Mouse (Mus musculus) lung, embryonic 14.5 days (tissue): ENCODE data around the gene Themis3. TPM values are rescaled to one million over a fixed set of nuclear protein-coding genes. Genes with fewer than 3 reads are reported as not detected.
"Not testable (repeated sequence)": the region's sequence is repeated elsewhere in the genome, so short reads cannot be mapped to it uniquely, and the experiment has no call there.

Experiments used
- ATAC-seq: fragments of 200-750 bp; cut with Nextera tagmentation; 2 replicates; pipeline ENCODE4 v1.8.0; 2017; ENCODE audit warnings: mild to moderate bottlenecking, moderate TSS enrichment, moderate library complexity; ENCODE audit not compliant: insufficient read depth
- DNase-seq: peaks from one replicate; pipeline ENCODE4 v3.0.0-alpha.2; 2015
- H3K27ac ChIP-seq: fragments of 300-500 bp; sonication (generic); 2 replicates; pipeline ENCODE4 v1.5.1; 2014; ENCODE audit warnings: low read depth, mild to moderate bottlenecking, moderate library complexity
- H3K27me3 ChIP-seq: fragments of 300-500 bp; sonication (generic); 2 replicates; pipeline ENCODE4 v1.6.1; 2014; ENCODE audit warnings: low read length, control low read depth; ENCODE audit not compliant: insufficient read depth
- H3K36me3 ChIP-seq: fragments of 300-500 bp; sonication (generic); 2 replicates; pipeline ENCODE4 v1.6.1; 2014; ENCODE audit warnings: control low read depth; ENCODE audit not compliant: insufficient read depth
- H3K4me1 ChIP-seq: fragments of 300-500 bp; sonication (generic); 2 replicates; pipeline ENCODE4 v1.6.1; 2014; ENCODE audit warnings: antibody characterized with exemption, control low read depth; ENCODE audit not compliant: insufficient read depth
- H3K4me2 ChIP-seq: fragments of 300-500 bp; sonication (generic); 2 replicates; pipeline ENCODE4 v1.6.1; 2014; ENCODE audit warnings: mild to moderate bottlenecking
- H3K4me3 ChIP-seq: fragments of 300-500 bp; sonication (generic); 2 replicates; pipeline ENCODE4 v1.5.1; 2014; ENCODE audit warnings: low read depth, low read length
- H3K9ac ChIP-seq: fragments of 300-500 bp; sonication (generic); 2 replicates; pipeline ENCODE4 v1.6.1; 2014
- H3K9me3 ChIP-seq: fragments of 300-500 bp; sonication (generic); 2 replicates; pipeline ENCODE4 v1.6.1; 2016; ENCODE audit warnings: low read depth, low read length, control low read depth
- CTCF ChIP-seq: IDR thresholded peaks from 2 replicates; pipeline ENCODE4 v1.5.1; 2016; ENCODE audit warnings: antibody characterized with exemption, low read depth
- WGBS: fragments of 180-500 bp; shearing (Covaris S2); extraction: QIAGEN DNeasy Blood & Tissue Kit; methylation state at CpG from one replicate; pipeline ENCODE4 v1.1.7; 2014; 5-methylcytosine and 5-hydroxymethylcytosine counted together
- polyA plus RNA-seq: library from polyadenylated mRNA; unstranded; fragments of >200 nt; fragmentation: Nextera tagmentation; extraction: Ambion mirVana; gene quantifications from 2 replicates; pipeline ENCODE4 v1.2.1, GENCODE M21; 2014

Themis3 gene
- polyA plus RNA-seq, 1 experiment from 2014 or later: 0.16 TPM

DNA sequence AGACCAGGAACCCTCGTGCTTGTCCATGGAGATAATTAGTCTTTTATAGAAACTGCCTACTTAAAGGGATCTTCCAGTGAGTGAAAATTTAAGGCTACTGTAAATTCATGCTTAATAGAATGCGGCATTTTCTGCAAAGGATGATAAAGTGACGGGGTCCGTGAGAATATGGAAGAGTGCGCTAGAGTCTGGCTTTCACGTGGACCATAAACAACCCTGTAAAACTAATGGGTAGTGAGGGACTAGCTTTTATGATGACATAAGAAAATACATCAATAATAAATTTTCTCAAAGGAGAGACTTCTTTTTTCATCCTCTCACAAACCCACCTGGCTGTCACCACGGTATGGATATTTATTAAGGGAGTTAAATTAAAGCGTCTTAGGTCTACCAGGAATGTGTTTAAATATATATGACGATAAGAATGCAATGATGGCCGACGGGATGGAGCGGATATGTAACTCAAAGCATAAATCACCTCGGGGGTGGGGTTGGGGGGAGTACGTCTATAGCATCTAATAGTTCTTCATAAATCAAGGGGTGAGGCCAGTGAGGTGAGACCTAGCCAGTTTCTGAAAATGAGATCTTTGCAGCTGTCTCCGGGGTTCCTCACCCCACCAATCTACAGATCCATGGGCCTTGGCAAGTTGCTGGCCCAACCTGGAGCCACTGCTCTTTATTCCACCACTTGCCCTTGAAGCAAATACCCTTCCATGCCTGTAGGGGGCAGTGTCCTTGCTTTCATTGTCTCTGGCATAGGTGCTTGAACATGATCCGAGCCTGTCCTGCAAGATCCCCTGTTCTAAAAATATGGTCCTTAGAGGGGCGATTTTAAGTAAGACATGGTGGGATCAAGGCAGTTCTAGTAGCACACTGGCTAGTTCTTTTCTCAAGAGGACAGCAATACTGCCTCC is 35.8 kb downstream of the Themis3 start:
- WGBS: 80% methylated on average over 17 of the region's 17 CpGs
- no peak overlapping the region for H3K4me2 ChIP-seq
- H3K36me3 ChIP-seq: no peaks in the 10 kb centered on the region
- no peak overlapping the region for H3K4me3 ChIP-seq
- H3K4me1 ChIP-seq: no peaks in the 10 kb centered on the region
- ATAC-seq: no peak
- no peak for DNase-seq
- no peak overlapping the region for H3K9ac ChIP-seq
- H3K27ac ChIP-seq: no peak overlapping the region
- no peaks in the 10 kb centered on the region for H3K27me3 ChIP-seq
- H3K9me3 ChIP-seq: no peaks in the 10 kb centered on the region
- peak; percentile 52; the same call in 1 of the 2 replicates for TF ChIP-seq CTCF

DNA sequence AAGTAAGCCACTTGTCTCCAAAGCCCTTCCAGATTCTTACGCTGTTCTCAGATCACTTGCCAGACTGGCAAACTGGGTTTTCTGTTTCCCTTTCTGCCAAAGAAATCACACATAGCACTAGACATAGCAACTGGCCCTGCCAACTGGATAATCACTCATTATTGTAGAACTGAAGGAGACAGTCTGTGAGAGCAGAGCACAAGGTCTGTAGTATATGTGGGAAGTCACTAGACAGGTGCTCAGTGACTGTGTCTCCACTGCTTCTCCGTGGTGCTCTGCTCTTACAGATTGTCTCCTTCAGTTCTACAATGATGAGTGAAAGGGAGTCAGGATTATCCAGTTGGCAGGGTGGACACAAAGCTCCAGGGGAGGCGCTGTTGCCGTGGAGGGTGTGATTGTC is 41.7 kb downstream of the Themis3 start:
- ATAC-seq (no peak), DNase-seq (no peak)
- Histone ChIP-seq H3K4me1 (no peaks in the 10 kb centered on the region), H3K27ac (no peak overlapping the region), H3K9ac (no peak overlapping the region), H3K4me3 (no peak overlapping the region), H3K36me3 (no peaks in the 10 kb centered on the region), H3K4me2 (no peak overlapping the region), H3K27me3 (no peaks in the 10 kb centered on the region), H3K9me3 (no peaks in the 10 kb centered on the region)
- no peak for TF ChIP-seq CTCF
- WGBS: 81% methylated on average over 4 of the region's 4 CpGs

DNA sequence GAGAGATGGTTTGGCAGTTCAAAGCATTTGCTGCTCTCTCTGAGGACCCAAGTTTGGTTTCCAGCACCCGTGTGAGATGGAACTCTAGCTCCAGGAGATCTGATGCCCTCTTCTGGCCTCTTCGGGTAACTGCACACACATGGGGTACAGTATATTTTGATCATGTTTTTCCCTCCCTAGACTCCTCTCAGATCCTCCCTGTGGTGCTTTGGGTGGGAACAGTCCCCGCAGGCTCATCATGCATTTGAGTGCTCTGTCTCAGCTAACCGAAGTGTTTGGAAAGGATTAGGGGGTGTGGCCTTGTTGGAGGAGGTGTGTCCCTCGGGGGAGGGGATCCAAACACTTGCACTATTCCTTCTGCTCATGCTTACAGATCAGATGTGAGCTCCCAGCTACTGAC is 43.9 kb downstream of the Themis3 start:
- no peak overlapping the region for H3K4me3 ChIP-seq
- H3K4me2 ChIP-seq: no peak overlapping the region
- H3K9me3 ChIP-seq: no peaks in the 10 kb centered on the region
- H3K27ac ChIP-seq: no peak overlapping the region
- H3K9ac ChIP-seq: no peak overlapping the region
- no peaks in the 10 kb centered on the region for H3K36me3 ChIP-seq
- no peak for ATAC-seq
- TF ChIP-seq CTCF: no peak
- DNase-seq: no peak
- no peaks in the 10 kb centered on the region for H3K27me3 ChIP-seq
- WGBS: 83% methylated on average over 5 of the region's 5 CpGs
- H3K4me1 ChIP-seq: no peaks in the 10 kb centered on the region

DNA sequence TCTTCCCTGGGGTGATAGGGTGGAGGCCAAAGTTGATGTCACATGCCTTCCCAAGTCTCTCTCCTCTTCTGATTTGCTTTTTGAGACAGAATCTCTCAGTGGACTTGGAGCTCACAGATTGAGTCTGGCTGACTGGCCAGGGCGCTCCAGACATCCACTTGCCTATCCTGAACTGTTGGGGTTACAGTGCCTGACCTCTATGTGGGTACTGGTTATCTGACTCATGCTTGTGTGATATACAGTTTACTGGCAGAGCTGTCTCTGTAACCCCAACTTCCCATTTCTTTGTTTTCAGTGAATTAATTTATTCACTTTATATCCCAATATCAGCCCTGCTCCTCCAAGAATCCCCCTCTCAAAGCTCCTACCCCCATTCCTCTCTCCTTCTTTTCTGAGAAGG is 62.1 kb downstream of the Themis3 start:
- Histone ChIP-seq H3K27ac (no peak overlapping the region), H3K4me1 (no peaks in the 10 kb centered on the region), H3K9me3 (no peaks in the 10 kb centered on the region), H3K27me3 (no peaks in the 10 kb centered on the region), H3K36me3 (no peaks in the 10 kb centered on the region), H3K9ac (no peak overlapping the region), H3K4me3 (no peak overlapping the region), H3K4me2 (no peak overlapping the region)
- TF ChIP-seq CTCF: no peak
- DNase-seq (no peak), ATAC-seq (no peak)
- WGBS: 91% methylated on average over 1 of the region's 1 CpGs

DNA sequence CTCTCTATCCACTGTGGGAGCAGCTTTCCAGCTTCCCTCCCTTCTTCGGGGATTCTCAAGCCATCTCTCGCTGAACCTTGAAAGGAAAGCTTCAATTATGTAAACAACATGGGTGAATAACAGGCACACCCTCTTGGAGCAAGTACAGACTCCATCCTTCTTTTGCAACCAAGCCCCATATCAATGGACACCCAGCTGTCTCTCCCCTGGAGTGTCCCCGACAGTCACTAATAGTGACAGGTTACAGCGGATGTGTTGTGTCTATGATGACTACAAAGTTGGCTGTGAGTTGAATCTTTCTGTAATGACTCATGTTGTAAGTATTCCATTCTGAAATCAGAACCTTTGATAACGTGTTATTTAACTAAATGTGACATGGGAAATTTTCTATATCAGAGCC is 71.0 kb downstream of the Themis3 start:
- Histone ChIP-seq H3K4me2 (no peak overlapping the region), H3K4me1 (no peaks in the 10 kb centered on the region), H3K9me3 (no peaks in the 10 kb centered on the region), H3K36me3 (no peaks in the 10 kb centered on the region), H3K27ac (no peak overlapping the region), H3K27me3 (no peaks in the 10 kb centered on the region), H3K4me3 (no peak overlapping the region), H3K9ac (no peak overlapping the region)
- ATAC-seq: no peak
- TF ChIP-seq CTCF: no peak
- WGBS: 50% methylated on average over 5 of the region's 5 CpGs
- no peak for DNase-seq

DNA sequence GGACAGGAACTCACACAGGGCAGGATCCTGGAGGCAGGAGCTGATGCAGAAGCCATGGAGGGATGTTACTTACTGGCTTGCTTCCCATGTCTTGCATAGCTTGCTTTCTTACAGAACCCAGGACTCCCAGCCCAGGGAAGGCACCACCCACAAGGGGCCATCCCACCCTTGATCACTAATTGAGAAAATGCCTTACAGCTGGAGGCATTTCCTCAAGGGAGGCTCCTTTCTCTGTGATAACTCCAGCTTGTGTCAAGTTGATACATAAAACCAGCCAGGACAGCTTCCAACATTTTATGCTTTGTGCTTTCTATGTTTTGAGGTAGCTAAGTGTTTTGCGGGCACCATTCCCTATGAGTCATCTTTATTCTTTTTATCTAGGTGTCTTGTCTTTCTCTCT is 71.8 kb downstream of the Themis3 start:
- H3K9me3 ChIP-seq, H3K4me2 ChIP-seq, H3K27ac ChIP-seq, H3K36me3 ChIP-seq, H3K9ac ChIP-seq, DNase-seq, H3K4me1 ChIP-seq, ATAC-seq, H3K4me3 ChIP-seq, H3K27me3 ChIP-seq: not testable (repeated sequence)
- 94% methylated on average over 1 of the region's 1 CpGs for WGBS

DNA sequence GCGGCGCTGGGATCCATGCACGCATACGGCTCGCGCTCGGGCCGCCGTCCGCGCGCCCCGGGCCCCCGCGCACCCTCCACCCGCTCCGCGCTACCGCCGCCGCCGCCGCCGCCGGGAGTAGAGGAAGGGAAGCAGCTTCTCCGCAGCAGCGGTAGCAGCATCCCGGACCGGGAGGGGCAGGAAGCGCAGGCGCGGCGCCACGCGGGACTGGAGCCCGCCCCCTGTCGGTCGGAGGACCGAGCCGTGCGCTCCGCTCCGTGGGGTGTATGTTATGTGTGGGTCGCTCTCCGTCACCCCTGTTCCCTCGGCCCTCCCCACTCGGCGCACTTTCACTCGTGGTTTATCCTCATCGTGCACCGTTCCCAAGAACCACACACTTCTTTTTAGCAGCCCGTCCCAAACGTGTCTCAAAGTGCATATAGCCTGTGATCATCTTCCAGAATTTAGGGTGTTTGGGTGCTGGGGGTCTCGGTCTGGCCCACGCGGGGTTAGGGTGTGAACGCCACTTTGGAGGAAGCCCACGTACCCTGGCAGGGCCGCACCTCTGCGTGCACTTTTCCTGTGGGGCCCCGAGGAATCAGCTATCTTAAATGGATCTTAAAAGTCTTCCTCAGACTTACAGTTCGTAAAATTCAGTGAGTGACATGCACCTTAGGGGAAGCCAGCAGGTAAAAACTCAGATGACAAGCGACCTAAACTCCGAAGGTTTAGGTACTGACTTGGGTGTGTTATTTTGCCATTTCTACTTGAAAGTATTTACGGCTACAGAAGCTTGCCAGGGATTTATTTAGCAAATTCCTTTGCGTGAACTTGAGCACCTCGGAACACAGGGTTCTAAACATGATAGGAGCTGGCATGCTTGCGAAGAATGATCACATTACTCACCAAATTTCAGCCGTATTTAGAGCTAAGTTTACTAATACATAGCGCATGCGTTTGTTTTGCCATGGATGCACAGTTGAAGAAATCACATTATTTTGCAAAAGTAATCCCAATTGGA is 74.6 kb downstream of the Themis3 start, which contains the start of gene Rab12:
TSS of gene Rab12 (minus strand) at position 176 of the 1,000 bp plus-strand sequence.
- Histone ChIP-seq H3K9ac (peak within 1 kb of the TSS; percentile 96), H3K27ac (peak within 1 kb of the TSS; percentile 42; the same call in 1 of the 2 replicates), H3K4me3 (peak within 1 kb of the TSS; percentile 99), H3K27me3 (no peaks in the 10 kb centered on the region), H3K36me3 (no peaks in the 10 kb centered on the region; the same call in 1 of the 2 replicates), H3K4me1 (0 out of 2 replicates have a peak, but pooled peaks cover 5% of the 10 kb centered on the region), H3K4me2 (peak within 1 kb of the TSS; percentile 78), H3K9me3 (no peaks in the 10 kb centered on the region)
- peak; percentile 84 for TF ChIP-seq CTCF
- peak; percentile 93 for ATAC-seq
- DNase-seq: peak; percentile 91
- 6% methylated on average over 71 of the region's 71 CpGs for WGBS
